Mouse (Mus musculus): ENCODE measurements around the gene Thrb. TPM values are rescaled to one million over a fixed set of nuclear protein-coding genes. Genes with fewer than 3 reads are reported as not detected.

Thrb gene
- total RNA-seq, 2 experiments from 2014 or later: 21.9 to 29.7 TPM

GRCm38 (mm10) chr14:17784207-17784806 lies 124.2 kb downstream of the Thrb start:
- peak; percentile 52 to 54 for DNase-seq

- DNase-seq: no peak
Measured at GRCm38 (mm10) chr14:17785370-17785769, 125.3 kb downstream of the Thrb start.

- no peak for DNase-seq
Measured at GRCm38 (mm10) chr14:17786249-17786648, 126.2 kb downstream of the Thrb start.

- no peak for DNase-seq
Measured at GRCm38 (mm10) chr14:17803934-17804602, 144.0 kb downstream of the Thrb start.

GRCm38 (mm10) chr14:17811051-17811450 lies 151.0 kb downstream of the Thrb start:
- no peak for DNase-seq

- DNase-seq: no peak
Measured at GRCm38 (mm10) chr14:17812414-17812813, 152.4 kb downstream of the Thrb start.

GRCm38 (mm10) chr14:17815103-17815502 lies 155.0 kb downstream of the Thrb start:
- no peak for DNase-seq

GRCm38 (mm10) chr14:17818086-17818485 lies 158.0 kb downstream of the Thrb start:
- DNase-seq: no peak

GRCm38 (mm10) chr14:17822754-17823153 lies 162.7 kb downstream of the Thrb start:
- no peak for DNase-seq

GRCm38 (mm10) chr14:17827401-17827800 lies 167.3 kb downstream of the Thrb start:
- peak in 1 of 2 experiments; percentile 16 for DNase-seq

- DNase-seq: no peak
Measured at GRCm38 (mm10) chr14:17835738-17836137, 175.7 kb downstream of the Thrb start.

- no peak for DNase-seq
Measured at GRCm38 (mm10) chr14:17836766-17837165, 176.7 kb downstream of the Thrb start.

GRCm38 (mm10) chr14:17845003-17845697 lies 185.1 kb downstream of the Thrb start:
- no peak for DNase-seq

- no peak for DNase-seq
Measured at GRCm38 (mm10) chr14:17845871-17846270, 185.8 kb downstream of the Thrb start.

GRCm38 (mm10) chr14:17846700-17847099 lies 186.6 kb downstream of the Thrb start:
- DNase-seq: no peak

GRCm38 (mm10) chr14:17847211-17847610 lies 187.2 kb downstream of the Thrb start:
- DNase-seq: no peak

GRCm38 (mm10) chr14:17850355-17850754 lies 190.3 kb downstream of the Thrb start:
- no peak for DNase-seq

GRCm38 (mm10) chr14:17852236-17852635 lies 192.2 kb downstream of the Thrb start:
- no peak for DNase-seq

GRCm38 (mm10) chr14:17859790-17860385 lies 199.8 kb downstream of the Thrb start:
- peak in 1 of 2 experiments; percentile 34 for DNase-seq

- no peak for DNase-seq
Measured at GRCm38 (mm10) chr14:17862651-17863050, 202.6 kb downstream of the Thrb start.

- DNase-seq: no peak
Measured at GRCm38 (mm10) chr14:17863701-17864320, 203.8 kb downstream of the Thrb start.

GRCm38 (mm10) chr14:17868326-17868725 lies 208.3 kb downstream of the Thrb start:
- DNase-seq: no peak
